Mouse (Mus musculus): ENCODE data around the gene Rrp9. TPM values are rescaled to one million over a fixed set of nuclear protein-coding genes. Genes with fewer than 3 reads are reported as not detected.

The Rrp9 gene
- polyA plus RNA-seq, 1 experiment from 2014 or later, result 91.4 TPM

DNA sequence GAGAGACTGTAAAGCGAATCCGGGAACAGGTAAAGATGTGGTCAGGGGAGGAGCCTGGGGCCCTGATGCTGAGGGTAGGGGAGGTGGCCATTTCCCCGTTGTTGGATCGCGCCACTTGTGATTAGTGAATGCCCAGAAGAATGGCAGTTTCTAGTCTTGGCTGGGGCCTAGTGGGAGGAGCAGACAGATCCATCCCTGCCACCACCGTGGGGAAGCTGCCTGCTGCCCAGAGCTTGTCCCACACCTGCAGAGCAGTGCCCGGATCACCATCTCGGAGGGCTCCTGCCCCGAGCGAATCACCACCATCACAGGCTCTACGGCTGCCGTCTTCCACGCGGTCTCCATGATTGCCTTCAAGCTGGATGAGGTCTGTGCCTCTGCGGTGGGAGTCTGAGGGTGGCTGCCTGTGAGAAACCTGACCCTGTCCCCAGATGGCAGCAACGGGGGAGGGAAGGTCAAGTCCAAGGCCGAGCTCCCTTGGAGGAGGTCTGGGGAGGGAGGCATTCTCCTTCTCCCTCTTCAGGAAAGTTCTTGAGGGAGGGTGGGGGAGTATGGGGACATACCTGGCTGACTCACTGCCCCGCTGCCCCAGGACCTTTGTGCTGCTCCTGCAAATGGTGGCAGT, 15.2 kb upstream of the Rrp9 start:
- peaks cover 94% of the 10 kb centered on the region for H3K4me1 ChIP-seq

DNA sequence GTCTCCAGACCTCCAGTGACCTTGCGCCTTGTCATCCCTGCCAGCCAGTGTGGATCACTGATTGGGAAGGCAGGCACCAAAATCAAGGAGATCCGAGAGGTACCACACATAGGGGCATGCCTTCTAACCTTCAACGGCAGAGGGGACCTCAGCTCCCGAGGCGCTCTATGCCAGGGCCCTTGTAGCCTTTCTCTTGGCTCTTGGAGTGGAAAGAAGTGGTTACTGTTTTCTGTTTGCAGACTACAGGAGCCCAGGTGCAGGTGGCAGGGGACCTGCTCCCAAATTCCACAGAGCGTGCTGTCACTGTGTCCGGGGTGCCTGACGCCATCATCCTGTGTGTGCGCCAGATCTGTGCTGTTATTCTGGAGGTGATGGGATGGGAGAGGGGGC, 14.7 kb upstream of the Rrp9 start:
- H3K9me3 ChIP-seq, result no peaks in the 10 kb centered on the region
- H3K36me3 ChIP-seq (replicated peaks), result peaks cover 100% of the 10 kb centered on the region
- WGBS, result 91% methylated on average over 9 of the region's 9 CpGs
- DNase-seq (ENCODE audit: extremely low spot score, low spot score), result no peak
- H3K27me3 ChIP-seq (ENCODE audit: poor library complexity, severe bottlenecking), result peaks cover 42% of the 10 kb centered on the region
- H3K4me1 ChIP-seq, result peaks cover 93% of the 10 kb centered on the region
- no peak overlapping the region for H3K4me3 ChIP-seq
- H3K27ac ChIP-seq, result peak overlapping the region; percentile 20; the same call in 1 of the 2 replicates

More for the DNA sequence above, 15.2 kb upstream of the Rrp9 start:
- Histone ChIP-seq H3K4me3 (no peak overlapping the region), H3K27me3 (ENCODE audit: poor library complexity, severe bottlenecking) (peaks cover 37% of the 10 kb centered on the region), H3K27ac (peak overlapping the region; percentile 20; the same call in 1 of the 2 replicates), H3K9me3 (no peaks in the 10 kb centered on the region), H3K36me3 (replicated peaks) (peaks cover 96% of the 10 kb centered on the region)
- DNase-seq (ENCODE audit: extremely low spot score, low spot score), result no peak
- 84% methylated on average over 18 of the region's 18 CpGs for WGBS

DNA sequence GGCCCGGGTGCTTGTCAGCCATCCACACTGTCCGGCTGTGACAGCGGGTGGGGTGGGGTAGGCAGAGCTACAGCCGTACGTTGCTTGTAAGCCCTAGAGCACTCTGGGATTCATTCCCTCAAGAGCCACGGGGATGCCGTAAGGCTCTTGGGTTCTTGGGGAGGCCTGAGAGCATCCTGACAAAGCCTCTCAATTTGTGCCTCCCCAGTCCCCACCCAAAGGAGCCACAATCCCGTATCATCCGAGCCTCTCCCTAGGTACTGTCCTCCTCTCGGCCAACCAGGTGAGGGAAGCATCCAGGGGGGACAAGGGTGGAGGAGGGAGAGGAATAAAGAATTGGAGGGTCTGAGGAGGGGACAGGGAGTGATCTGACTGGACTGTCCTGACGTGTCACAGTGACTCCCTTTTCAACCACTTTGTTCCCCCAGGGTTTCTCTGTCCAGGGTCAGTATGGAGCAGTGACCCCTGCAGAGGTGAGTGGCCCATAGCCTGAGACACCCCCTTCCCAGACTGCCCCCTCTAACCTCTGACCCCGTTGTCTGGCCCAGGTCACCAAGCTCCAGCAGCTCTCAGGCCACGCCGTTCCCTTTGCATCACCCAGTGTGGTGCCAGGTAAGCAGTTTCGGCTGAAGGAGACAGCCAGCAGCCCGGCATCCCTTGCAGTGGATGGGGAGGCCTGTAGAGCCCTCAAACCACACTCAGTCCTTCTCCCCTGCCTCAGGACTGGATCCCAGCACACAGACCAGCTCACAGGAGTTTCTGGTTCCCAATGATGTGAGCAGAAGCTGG, 13.9 kb upstream of the Rrp9 start:
- peaks cover 45% of the 10 kb centered on the region for H3K27me3 ChIP-seq (ENCODE audit: poor library complexity, severe bottlenecking)
- 0 out of 2 replicates have a peak overlapping the region, but pooled peaks have one; percentile 15 for H3K27ac ChIP-seq
- H3K4me1 ChIP-seq, result peaks cover 84% of the 10 kb centered on the region
- no peak overlapping the region for H3K4me3 ChIP-seq
- H3K36me3 ChIP-seq (replicated peaks), result peaks cover 97% of the 10 kb centered on the region
- no peak for DNase-seq (ENCODE audit: extremely low spot score, low spot score)
- WGBS, result 87% methylated on average over 16 of the region's 16 CpGs
- H3K9me3 ChIP-seq, result no peaks in the 10 kb centered on the region

DNA sequence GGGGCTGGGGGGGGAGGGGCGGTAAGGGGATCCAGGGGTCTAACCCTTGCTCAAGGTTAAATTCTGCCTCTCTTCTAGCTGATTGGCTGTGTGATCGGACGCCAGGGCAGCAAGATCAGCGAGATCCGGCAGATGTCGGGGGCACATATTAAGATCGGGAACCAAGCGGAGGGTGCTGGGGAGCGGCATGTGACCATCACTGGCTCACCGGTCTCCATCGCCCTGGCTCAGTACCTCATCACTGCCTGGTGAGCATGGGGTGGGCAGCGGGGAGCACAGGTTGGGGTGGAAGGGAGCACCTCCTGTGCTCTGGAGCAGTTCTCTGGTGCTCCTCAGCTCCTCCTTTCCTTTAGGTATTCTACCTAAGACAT, 13.3 kb upstream of the Rrp9 start:
- H3K27ac ChIP-seq, result 0 out of 2 replicates have a peak overlapping the region, but pooled peaks have one; percentile 15
- no peak for DNase-seq (ENCODE audit: extremely low spot score, low spot score)
- no peaks in the 10 kb centered on the region for H3K9me3 ChIP-seq
- peaks cover 94% of the 10 kb centered on the region for H3K36me3 ChIP-seq (replicated peaks)
- H3K4me1 ChIP-seq, result peaks cover 79% of the 10 kb centered on the region
- H3K27me3 ChIP-seq (ENCODE audit: poor library complexity, severe bottlenecking), result peaks cover 45% of the 10 kb centered on the region
- 95% methylated on average over 12 of the region's 12 CpGs for WGBS
- no peak overlapping the region for H3K4me3 ChIP-seq

DNA sequence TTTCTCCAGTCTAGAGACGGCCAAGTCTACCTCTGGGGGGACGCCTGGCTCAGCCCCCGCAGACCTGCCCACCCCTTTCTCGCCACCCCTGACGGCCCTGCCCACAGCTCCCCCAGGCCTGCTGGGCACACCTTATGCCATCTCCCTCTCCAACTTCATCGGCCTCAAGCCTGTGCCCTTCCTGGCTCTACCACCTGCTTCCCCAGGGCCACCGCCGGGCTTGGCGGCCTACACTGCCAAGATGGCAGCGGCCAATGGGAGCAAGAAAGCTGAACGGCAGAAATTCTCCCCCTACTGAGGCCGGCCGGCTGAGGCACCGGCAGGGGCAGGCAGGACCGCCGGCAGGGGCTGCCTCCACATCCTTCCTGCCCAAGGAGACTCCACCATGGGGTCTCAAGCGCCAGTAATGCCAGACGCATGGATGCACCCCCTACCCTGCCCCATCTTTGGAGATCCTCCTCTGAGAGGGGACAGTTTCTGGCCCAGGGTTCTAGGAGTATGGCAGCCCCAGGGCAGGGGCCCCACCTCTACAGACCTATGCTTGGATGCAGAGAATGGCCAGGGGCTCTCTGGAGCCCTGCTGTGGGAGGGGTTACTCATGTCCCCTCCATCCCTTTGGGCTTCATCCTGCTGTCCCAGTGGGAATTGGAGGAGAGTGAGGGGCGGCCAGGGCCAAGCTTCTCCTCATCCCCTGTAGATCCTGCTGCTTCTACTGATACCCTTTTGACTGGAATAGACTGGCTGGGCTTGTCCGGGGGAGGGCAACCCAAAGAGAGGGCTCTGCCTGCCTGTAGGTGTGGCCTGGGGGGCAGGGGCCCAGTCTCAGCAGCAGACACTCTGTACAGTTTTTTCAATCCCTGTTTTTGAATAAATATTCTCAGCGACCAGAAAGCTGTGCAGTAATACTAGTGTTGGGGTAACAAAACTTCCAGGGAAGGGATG, 12.4 kb upstream of the Rrp9 start:
- Histone ChIP-seq H3K27ac (no peak overlapping the region), H3K36me3 (replicated peaks) (peaks cover 85% of the 10 kb centered on the region), H3K4me1 (peaks cover 69% of the 10 kb centered on the region), H3K9me3 (no peaks in the 10 kb centered on the region), H3K27me3 (ENCODE audit: poor library complexity, severe bottlenecking) (peaks cover 45% of the 10 kb centered on the region), H3K4me3 (peak overlapping the region; percentile 20)
- no peak for DNase-seq (ENCODE audit: extremely low spot score, low spot score)
- 85% methylated on average over 21 of the region's 21 CpGs for WGBS

DNA sequence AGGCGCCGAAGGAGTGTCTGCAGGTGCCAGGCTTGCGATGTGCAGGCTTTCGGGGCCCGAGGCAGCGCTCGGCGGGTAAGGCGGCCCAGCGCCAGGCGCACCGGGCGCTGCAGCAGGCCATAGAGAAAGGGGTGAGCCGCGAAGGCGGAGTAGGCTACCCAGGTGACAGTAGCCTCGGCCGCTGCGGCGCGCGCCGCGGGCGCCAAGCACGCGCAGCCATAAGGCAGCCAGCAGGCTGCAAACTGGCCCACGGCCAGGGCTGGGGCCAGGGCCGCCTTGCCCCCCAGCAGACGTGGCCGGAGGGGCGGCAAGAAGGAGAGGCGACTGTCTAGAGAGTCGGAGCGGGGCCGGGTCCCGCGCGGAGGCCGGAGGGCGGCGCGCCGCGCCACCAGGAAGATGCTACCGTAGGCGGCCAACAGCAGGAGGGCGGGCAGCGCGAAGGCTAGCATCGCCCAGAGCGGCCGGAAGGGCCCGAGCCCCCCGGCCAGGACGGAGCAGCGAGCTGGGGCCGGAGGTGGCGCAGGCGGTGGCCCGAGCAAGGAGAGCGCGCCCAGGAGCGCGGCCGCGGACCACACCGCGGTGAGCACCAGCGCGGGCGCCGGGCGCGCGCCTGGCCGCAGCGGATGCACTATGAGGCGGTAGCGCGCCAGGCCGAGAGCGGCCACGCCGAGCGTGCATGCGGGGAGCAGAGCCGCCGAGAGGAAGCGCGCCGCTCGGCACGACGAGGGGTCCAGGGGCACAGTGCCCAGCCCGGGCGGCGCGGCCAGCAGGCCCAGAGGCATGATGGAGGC, 10.8 kb upstream of the Rrp9 start:
- peaks cover 69% of the 10 kb centered on the region for H3K36me3 ChIP-seq (replicated peaks)
- peaks cover 45% of the 10 kb centered on the region for H3K27me3 ChIP-seq (ENCODE audit: poor library complexity, severe bottlenecking)
- 2% methylated on average over 97 of the region's 99 CpGs for WGBS
- H3K4me1 ChIP-seq, result peaks cover 56% of the 10 kb centered on the region
- peak; percentile 61 for DNase-seq (ENCODE audit: extremely low spot score, low spot score)
- H3K4me3 ChIP-seq, result peak overlapping the region; percentile 63
- peak overlapping the region; percentile 87 for H3K27ac ChIP-seq
- H3K9me3 ChIP-seq, result no peaks in the 10 kb centered on the region

DNA sequence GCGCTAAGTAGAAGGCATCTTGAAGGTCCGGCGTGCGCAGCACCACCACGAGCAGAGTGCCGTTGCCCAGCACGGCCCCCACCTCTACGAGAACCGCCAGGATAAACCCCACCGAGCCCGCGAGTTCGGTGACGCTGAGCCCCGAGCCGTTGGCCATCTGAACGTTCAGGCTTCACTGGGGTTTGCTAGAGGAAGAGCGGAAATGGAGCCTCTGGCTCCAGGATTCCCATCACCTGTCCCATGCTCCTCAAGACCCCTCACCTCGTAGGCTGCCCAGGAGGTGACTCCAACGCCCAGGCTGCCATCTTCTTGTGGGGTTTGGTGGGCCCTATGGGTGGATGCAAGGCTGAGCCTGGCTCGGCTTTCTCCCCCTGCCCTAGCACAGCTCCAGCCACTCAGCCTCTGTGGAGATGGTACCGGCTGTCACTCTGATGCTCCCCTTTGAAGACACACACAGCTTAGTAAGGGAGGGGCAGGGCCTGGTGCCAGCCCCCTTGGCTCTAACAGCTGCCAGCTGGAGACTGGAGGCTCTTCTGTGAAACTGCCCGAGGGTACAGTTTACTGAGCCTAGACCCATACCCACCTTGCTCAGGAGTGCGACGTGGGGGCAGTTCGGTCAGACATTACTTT, 10.1 kb upstream of the Rrp9 start, which contains the start of gene Gpr62:
TSS of gene Gpr62 (minus strand) at position 368 of the 630 bp plus-strand sequence.
- Histone ChIP-seq H3K9me3 (no peaks in the 10 kb centered on the region), H3K27ac (peak within 1 kb of the TSS; percentile 87), H3K4me3 (peak within 1 kb of the TSS; percentile 63), H3K4me1 (peaks cover 48% of the 10 kb centered on the region), H3K27me3 (ENCODE audit: poor library complexity, severe bottlenecking) (peaks cover 45% of the 10 kb centered on the region), H3K36me3 (replicated peaks) (peaks cover 62% of the 10 kb centered on the region)
- no peak for DNase-seq (ENCODE audit: extremely low spot score, low spot score)
- WGBS, result 38% methylated on average over 26 of the region's 26 CpGs

DNA sequence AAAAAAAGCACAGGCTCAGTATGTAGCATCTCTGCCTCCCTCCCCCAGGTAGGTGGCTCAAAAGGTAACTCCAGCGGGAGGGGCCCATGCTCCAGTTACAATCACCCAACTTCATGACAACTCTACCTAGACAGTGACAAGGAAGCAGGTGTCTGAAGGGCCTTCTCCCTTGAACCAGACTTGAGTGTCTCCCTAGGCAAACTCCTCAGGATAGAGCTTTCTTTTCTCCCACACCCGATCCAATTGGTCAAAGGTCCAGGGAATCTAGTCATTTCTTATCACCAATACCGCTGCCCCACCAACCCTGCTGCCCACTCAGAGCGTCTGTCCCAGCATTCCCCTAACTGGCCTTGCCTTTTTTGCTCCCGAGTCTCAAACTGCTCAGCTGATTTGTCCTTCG, 9.0 kb upstream of the Rrp9 start:
- Histone ChIP-seq H3K36me3 (replicated peaks) (peaks cover 51% of the 10 kb centered on the region), H3K27ac (no peak overlapping the region), H3K9me3 (no peaks in the 10 kb centered on the region), H3K4me3 (no peak overlapping the region), H3K27me3 (ENCODE audit: poor library complexity, severe bottlenecking) (peaks cover 54% of the 10 kb centered on the region), H3K4me1 (peaks cover 46% of the 10 kb centered on the region)
- 92% methylated on average over 6 of the region's 6 CpGs for WGBS
- DNase-seq (ENCODE audit: extremely low spot score, low spot score), result no peak

DNA sequence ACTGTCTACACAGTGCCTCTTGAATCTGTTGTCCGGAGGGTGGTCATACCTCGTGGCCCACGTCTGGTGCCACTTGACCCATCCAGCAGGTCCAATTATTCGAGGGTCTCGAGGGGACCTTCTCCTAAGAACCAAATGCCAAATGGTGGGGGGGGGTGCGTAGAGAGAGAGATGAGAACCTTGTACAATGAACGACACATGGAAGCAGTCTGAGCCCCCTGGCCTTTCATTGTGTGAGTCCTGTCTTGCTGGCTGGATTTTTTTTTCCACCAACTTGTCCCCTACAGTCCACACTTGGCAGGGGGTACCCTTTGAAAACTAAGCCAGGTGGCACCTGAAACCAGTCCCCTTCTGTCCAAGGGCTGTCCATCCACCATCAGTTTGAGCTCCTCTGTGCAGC, 8.0 kb upstream of the Rrp9 start:
- no peak overlapping the region for H3K4me3 ChIP-seq
- peaks cover 46% of the 10 kb centered on the region for H3K27me3 ChIP-seq (ENCODE audit: poor library complexity, severe bottlenecking)
- WGBS, result 94% methylated on average over 7 of the region's 7 CpGs
- no peaks in the 10 kb centered on the region for H3K9me3 ChIP-seq
- peaks cover 41% of the 10 kb centered on the region for H3K36me3 ChIP-seq (replicated peaks)
- no peak overlapping the region for H3K27ac ChIP-seq
- DNase-seq (ENCODE audit: extremely low spot score, low spot score), result no peak
- H3K4me1 ChIP-seq, result peaks cover 52% of the 10 kb centered on the region

DNA sequence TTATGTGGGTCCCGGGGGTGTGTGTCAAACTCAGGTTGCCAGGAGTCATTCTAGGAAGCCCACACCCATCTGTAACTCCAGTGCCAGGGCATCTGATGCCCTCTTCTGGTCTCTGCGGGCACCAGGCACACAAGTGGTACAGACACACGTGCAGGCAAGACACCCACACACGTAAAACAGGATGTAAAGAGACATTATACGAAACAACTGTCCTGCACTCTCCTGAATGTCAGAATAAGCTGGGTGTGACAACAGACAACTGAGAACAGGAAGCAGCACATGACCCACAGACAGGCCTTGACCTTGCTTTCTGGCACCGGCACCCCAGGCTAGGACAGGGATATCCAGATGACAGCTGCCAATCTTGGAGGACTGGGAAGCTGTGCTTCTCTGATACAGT, 6.4 kb upstream of the Rrp9 start:
- Histone ChIP-seq H3K4me1 (peaks cover 52% of the 10 kb centered on the region), H3K27me3 (ENCODE audit: poor library complexity, severe bottlenecking) (peaks cover 39% of the 10 kb centered on the region), H3K4me3 (no peak overlapping the region), H3K36me3 (replicated peaks) (peaks cover 25% of the 10 kb centered on the region), H3K9me3 (no peaks in the 10 kb centered on the region), H3K27ac (no peak overlapping the region)
- 81% methylated on average over 6 of the region's 6 CpGs for WGBS
- no peak for DNase-seq (ENCODE audit: extremely low spot score, low spot score)

DNA sequence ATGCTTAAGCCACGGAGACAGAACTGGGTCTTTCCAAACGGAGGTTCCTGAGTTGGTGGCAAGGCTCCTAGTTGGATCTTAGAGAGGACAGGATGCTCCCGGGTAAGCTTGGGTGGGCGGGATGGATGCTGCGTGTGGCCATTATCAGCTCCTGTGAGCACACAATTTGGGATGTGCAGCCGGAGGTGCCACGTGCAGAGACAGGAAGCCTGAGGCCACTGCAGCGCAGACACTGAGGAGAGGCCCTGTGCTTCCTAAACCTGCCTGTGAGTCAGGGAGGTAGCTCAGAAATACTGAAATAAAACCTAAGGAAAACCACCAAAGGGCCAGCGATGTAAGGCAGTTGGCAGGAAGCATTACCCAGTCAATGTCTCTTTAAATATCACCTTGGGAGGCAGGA, 6.0 kb upstream of the Rrp9 start:
- Histone ChIP-seq H3K27ac (no peak overlapping the region), H3K27me3 (ENCODE audit: poor library complexity, severe bottlenecking) (peaks cover 34% of the 10 kb centered on the region), H3K36me3 (replicated peaks) (peaks cover 21% of the 10 kb centered on the region), H3K4me1 (peaks cover 52% of the 10 kb centered on the region), H3K4me3 (no peak overlapping the region), H3K9me3 (no peaks in the 10 kb centered on the region)
- 78% methylated on average over 9 of the region's 9 CpGs for WGBS
- DNase-seq (ENCODE audit: extremely low spot score, low spot score), result no peak

Measured in forebrain, embryonic 10.5 days (tissue).